Mouse (Mus musculus) c-Kit-positive CD71-negative TER-119-negative erythroid progenitor cells, embryonic 14.5 days (primary cell): ENCODE results near the gene Ppef1.
"Not testable (repeated sequence)": the region's sequence is repeated elsewhere in the genome, so short reads cannot be mapped to it uniquely, and the experiment has no call there.

Source experiments
- DNase-seq: peaks from one replicate; pipeline ENCODE4 v3.0.0-alpha.2; 2013; ENCODE audit warnings: low read depth

Ppef1 gene

DNA sequence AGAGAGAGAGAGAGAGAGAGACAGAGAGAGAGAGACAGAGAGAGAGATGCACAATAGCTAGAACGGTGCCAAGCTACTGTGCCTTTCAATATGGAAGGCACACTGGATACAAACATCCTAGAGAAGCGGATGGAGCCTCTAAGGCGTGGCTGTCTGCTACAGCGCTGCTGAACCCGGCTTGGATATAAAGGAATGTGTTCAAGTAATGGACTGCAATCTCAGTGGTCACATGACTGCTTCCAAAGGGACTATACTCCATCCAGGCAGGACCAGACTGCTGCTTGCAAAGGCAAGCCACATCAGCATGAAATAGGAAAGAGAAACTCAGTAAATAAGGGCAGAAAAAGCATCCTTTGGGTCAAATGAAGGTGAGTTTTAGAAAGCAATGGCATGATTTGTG is at the start of gene Ppef1:
TSS of gene Ppef1 (minus strand) at position 116 of the 400 bp plus-strand sequence.
- DNase-seq, result no peak

- DNase-seq, result no peak
Measured at GRCm38 (mm10) chrX:160782276-160782675, 46.7 kb upstream of the Ppef1 start.

GRCm38 (mm10) chrX:160773033-160773432 is 37.5 kb upstream of the Ppef1 start:
- no peak for DNase-seq

- DNase-seq, result not testable (repeated sequence)
Measured at GRCm38 (mm10) chrX:160769622-160770021, 34.1 kb upstream of the Ppef1 start.

DNA sequence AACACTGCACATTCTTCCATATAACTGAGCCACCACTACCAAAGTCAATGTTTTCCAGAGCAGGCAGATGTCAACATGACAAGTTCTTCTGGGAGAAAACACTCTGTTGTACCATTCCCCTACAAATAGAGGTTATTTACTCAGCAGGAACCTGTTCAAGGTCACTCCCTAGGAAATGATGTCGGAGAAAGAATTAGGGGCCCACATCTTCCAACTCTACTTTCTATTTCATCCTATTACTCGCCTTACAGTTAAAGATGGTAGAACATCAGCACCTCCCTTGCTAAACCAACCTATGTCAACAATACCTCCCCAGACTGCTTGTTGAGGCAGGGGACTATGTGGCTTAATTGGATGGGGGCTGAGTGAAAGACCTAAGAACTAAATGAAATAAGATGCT is 32.1 kb upstream of the Ppef1 start, which contains the start of gene Rs1:
TSS of gene Rs1 (plus strand) at position 301 of the 400 bp plus-strand sequence.
- DNase-seq, result no peak

- DNase-seq, result no peak
Measured at GRCm38 (mm10) chrX:160766233-160766616, 30.7 kb upstream of the Ppef1 start.

DNA sequence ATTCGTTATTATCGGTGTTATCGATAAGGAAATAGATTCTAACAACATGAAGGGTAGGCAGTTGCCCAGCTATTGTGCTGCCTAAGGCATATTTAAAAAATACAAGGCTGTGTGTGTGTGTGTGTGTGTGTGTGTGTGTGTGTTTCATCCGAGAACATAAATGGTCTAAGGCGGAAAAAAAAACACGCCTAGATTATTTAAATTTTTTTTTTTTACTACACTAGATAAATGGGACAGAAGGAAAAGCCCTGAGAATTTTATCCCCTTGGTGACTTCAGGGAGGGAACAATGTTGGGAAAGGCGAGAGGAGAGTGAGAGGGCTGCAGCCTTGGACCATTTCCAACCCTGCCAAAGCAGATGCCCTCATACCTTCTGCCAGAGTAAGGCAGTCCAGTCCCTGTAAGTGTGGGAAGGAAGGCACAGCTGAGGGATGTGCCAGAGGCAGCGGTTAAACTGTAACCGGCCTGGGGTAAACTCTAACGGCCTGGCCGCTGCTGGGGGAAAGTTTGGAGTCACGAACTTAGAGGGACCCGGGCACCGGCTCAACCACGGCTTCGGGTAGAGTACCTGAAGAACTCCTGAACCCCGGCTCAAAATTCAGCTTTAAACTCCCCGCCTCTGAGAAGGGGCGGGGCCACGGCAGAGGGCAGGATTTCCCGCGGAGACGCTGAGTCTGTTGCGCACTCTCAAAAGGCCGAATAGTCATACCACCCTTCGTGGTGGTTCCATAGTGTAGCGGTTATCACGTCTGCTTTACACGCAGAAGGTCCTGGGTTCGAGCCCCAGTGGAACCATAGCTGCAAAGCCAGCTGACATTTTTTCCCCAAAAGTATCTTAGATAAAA is 30.0 kb upstream of the Ppef1 start:
- DNase-seq, result peak; percentile 74

GRCm38 (mm10) chrX:160750808-160751207 is 15.2 kb upstream of the Ppef1 start:
- DNase-seq, result no peak

DNA sequence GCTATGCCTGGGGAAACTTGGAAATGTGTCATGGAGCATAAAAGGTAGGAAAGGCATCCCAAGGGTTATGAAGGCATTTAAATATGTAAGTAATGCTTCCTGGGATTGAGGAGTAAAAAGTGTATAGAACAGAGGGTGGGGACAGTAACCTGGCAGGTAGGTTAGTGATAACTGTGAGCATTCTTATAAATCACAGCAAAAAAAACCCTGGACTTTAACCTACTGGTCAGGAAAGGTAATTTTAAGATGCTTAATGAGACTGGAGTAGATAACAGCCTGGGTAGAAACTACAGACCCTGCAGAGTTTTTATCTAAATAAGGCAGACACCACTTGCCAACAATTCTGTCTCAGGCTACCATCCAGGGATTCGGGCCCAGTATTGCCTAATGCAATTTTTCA is 13.1 kb upstream of the Ppef1 start:
- DNase-seq, result no peak

GRCm38 (mm10) chrX:160745399-160745798 is 9.8 kb upstream of the Ppef1 start:
- DNase-seq, result no peak

DNA sequence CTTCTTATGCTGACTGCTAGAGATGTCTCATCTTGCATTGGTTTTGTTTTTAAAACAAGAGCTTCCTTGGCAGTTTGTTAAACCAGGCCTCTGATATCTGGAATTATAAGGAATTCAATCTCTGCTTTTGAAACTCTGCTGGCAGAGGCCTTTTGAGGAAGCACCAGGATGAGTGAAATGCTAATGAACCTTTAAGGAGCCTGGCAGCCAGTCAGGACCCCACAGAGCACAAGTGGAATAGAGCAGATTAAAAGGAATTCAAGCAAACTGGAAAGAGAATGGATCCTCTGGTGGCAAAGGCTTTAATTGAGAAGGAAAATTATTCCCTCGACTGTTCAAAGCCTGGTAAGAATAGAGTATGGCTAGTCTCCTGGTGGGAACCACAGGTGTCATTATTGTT is 36.4 kb downstream of the Ppef1 start:
- DNase-seq, result no peak

DNA sequence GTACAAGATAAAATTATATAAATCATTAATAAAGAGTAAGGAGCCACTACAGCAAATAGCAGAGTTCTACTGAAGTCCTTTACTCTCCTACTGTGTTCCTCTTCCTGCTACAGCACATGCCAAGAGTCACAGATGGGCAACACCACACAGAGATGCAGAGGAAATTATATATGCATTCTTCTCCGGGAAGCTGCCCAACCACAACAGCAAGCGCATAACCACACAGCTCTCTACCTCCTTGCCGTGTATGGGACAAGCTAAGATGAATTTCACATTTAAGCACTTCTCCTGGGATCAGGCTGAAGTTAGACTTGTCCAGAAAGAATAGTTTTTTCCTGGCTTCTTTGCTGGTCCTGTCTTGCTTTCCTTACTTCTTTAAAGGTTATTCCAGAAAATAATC is 44.0 kb downstream of the Ppef1 start:
- no peak for DNase-seq

DNA sequence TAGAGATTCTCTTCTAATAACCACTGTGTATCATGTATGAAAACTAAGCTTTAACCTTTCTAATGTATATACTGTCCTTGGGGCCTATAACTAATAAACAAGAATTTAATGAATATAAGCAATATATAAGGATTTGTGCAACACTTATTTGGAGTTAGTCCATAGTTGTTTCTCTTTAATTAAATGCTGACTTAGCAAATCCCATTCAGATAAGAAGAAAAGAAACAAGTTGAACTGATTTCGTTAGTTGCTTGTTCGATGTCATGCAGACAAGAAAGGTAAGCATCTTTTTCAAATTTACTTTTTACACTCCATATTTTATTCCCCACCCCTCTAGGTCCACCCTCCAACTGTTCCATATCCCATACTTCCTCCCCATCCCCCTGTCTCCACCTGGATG is 45.5 kb downstream of the Ppef1 start:
- no peak for DNase-seq

- no peak for DNase-seq
Measured at GRCm38 (mm10) chrX:160669992-160670391, 65.6 kb downstream of the Ppef1 start.

GRCm38 (mm10) chrX:160610882-160611644 is 124.5 kb downstream of the Ppef1 start:
- DNase-seq, result no peak

DNA sequence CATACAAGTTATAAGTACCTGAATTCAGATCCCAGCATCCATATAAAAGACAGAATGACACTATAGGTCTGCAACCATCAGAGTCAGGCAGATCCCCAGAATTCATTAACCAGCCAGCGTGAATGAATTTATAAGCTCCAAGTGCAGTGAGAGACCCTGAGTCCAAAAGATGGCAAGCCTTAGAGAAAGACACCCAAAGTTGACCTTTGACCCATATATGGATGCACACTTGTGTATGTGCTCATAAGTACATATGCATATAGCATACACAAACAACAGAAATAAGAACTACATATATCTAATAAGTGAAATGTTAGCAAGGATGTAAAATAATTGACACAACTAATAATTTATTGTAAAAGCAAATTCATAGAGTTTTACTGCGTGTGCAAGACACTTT is 125.1 kb downstream of the Ppef1 start:
- DNase-seq, result no peak

GRCm38 (mm10) chrX:160609849-160610248 is 125.7 kb downstream of the Ppef1 start:
- peak; percentile 43 for DNase-seq

DNA sequence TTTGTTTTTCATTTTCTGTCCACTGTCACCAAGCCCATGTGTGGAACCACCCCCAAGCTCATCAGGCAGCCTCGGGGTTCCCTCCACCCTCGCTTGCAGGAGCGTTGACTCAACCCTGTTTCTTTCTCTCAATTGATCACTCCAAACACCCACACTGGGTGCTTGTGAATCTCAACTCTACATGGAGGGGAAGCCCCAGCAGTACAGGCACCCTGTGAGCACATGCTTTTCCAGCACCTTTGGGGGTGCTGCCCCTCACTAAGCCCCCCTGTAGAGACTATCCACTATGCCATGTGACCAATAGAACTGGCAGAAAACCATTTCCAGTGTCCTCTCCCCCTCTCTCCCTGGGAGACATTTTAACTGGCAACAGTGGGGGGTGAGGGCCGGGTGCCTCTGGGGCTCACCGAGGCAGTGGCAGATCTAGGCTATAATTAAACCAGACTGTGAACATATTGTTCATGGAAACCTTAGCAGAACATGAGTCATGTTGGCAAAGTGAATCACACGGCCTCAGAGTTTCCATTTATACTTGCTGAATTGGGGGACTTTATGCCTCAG is 131.5 kb downstream of the Ppef1 start:
- DNase-seq, result no peak

DNA sequence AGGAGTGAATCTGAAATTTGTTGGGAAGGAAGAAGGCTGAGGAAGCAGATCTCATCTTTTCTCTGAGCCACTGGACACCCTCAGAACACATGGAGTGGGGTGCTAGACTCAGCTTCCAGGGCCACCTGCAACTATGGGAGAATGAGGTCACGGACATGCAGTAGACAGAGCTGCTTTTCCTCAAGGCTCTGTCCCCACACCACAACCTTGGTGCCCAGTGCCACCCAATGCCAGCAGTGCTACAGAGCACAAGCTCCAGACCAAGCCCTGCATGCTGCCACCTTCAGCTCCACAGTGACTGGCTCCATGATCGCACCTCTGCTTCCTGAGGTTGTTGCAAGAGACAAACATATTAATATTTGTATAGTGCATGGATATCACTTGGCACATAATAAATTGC is 132.2 kb downstream of the Ppef1 start:
- no peak for DNase-seq

GRCm38 (mm10) chrX:160602770-160603169 is 132.8 kb downstream of the Ppef1 start:
- DNase-seq, result no peak

DNA sequence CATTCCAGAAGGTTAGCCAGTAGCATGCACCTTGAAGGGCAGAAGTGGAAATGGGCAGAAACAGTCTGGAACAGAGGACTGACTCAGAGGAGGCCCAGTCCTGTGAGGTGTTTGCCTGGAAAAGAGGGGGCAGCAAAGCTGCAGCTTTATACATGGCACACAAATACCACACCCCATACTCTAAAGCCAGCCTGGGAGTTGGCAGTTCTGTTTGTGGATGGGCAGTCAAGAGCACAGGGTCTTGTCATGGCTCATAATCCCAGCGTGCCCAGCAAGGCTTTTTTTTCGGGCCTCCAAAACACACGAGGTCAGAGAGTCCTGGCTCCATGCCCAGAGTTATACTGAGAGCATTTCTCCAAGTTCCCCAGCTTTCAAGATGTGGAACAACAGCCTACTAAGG is 134.5 kb downstream of the Ppef1 start:
- DNase-seq, result no peak

DNA sequence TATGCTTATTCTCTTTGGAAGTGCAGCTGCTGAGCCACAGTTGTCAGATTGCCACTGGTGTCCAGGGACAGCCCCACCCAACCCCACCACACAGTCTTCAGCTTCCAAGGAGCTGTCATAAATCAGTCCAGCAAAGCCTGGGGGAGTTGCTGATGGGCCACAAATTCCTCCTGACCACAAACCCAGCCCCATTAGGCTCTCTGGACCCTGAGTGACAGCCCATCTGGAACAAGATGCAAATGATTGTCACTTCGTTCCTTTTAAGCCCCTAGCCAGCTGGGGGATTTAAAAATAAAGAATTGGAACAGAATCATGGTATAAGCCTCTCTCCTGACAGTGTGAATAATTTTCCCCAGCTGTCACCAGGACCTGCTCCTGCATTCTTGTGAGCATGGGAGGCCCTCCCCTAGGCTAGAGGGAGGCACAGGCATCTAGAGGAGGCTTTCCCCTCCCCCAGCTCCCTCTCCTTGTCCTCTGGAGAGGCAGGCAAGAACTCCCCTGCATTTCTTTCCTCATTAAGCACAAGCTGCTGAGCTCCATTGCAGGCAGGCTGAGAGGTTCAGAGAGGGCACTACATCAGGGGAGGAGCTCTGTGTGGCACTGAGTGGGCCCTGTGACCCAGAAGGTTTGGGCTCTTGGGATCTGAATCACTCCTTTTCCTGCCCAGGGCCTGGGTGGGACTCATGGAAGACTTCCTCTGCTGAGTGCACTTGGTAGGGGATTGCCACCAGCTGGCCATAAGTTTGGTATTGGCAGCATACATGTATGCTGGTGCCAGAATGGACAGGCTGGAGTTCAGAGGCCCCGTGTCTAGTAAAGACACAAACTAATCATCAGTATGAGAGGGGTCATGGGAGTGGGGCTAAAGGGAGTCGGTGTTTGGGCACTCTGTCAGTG is 136.8 kb downstream of the Ppef1 start:
- DNase-seq, result no peak
